Mouse (Mus musculus): Measurements from ENCODE around the gene Lhx8. TPM values are rescaled to one million over a fixed set of nuclear protein-coding genes. Genes with fewer than 3 reads are reported as not detected.
A peak's percentile ranks its signal among the peaks of the same experiment; 100 is the strongest.

The Lhx8 gene
- 0.14 and 0.24 TPM in 2 replicates for polyA plus RNA-seq (2012; rRNA removed)

- TF ChIP-seq CTCF (IDR thresholded peaks at IDR 0.05; ENCODE audit: insufficient read depth, low read length) (no peak), POLR2A (IDR thresholded peaks at IDR 0.05; ENCODE audit: borderline replicate concordance, extremely low read depth, low read depth, low read length) (no peak)
- DNase-seq = peak; percentile 29
- Histone ChIP-seq H3K4me3 (replicated peaks; ENCODE audit: extremely low read depth, low read depth, low read length) (no peak within 1 kb of the TSS), H3K4me1 (ENCODE audit: control insufficient read depth, insufficient read depth, low read length) (peaks cover 4% of the 10 kb centered on the region)
- 7% methylated on average over 28 of the region's 28 CpGs for WGBS
Measured at GRCm38 (mm10) chr3:154330181-154331002, at the start of gene Lhx8. TSS of gene Lhx8 (minus strand) at chr3:154330659.

- Histone ChIP-seq H3K4me3 (replicated peaks; ENCODE audit: extremely low read depth, low read depth, low read length) (no peak overlapping the region), H3K4me1 (ENCODE audit: control insufficient read depth, insufficient read depth, low read length) (no peaks in the 10 kb centered on the region)
- 73% methylated on average over 5 of the region's 5 CpGs for WGBS
- DNase-seq = no peak
- no peak for TF ChIP-seq POLR2A (IDR thresholded peaks at IDR 0.05; ENCODE audit: borderline replicate concordance, extremely low read depth, low read depth, low read length)
- no peak for TF ChIP-seq CTCF (IDR thresholded peaks at IDR 0.05; ENCODE audit: insufficient read depth, low read length)
Measured at GRCm38 (mm10) chr3:154373536-154373935, 43.1 kb upstream of the Lhx8 start.

GRCm38 (mm10) chr3:154372688-154373087, 42.2 kb upstream of the Lhx8 start:
- H3K4me1 ChIP-seq (ENCODE audit: control insufficient read depth, insufficient read depth, low read length) = no peaks in the 10 kb centered on the region
- H3K4me3 ChIP-seq (replicated peaks; ENCODE audit: extremely low read depth, low read depth, low read length) = no peak overlapping the region
- no peak for DNase-seq
- TF ChIP-seq CTCF (IDR thresholded peaks at IDR 0.05; ENCODE audit: insufficient read depth, low read length) (no peak), POLR2A (IDR thresholded peaks at IDR 0.05; ENCODE audit: borderline replicate concordance, extremely low read depth, low read depth, low read length) (no peak)

GRCm38 (mm10) chr3:154367327-154367726, 36.9 kb upstream of the Lhx8 start:
- 39% methylated on average over 3 of the region's 3 CpGs for WGBS
- Histone ChIP-seq H3K4me3 (replicated peaks; ENCODE audit: extremely low read depth, low read depth, low read length) (no peak overlapping the region), H3K4me1 (ENCODE audit: control insufficient read depth, insufficient read depth, low read length) (no peaks in the 10 kb centered on the region)
- TF ChIP-seq POLR2A (IDR thresholded peaks at IDR 0.05; ENCODE audit: borderline replicate concordance, extremely low read depth, low read depth, low read length) (no peak), CTCF (IDR thresholded peaks at IDR 0.05; ENCODE audit: insufficient read depth, low read length) (no peak)
- no peak for DNase-seq

- no peak for TF ChIP-seq POLR2A (IDR thresholded peaks at IDR 0.05; ENCODE audit: borderline replicate concordance, extremely low read depth, low read depth, low read length)
- TF ChIP-seq CTCF (IDR thresholded peaks at IDR 0.05; ENCODE audit: insufficient read depth, low read length) = peak; percentile 48; the same call in 1 of the 2 replicates
- Histone ChIP-seq H3K4me1 (ENCODE audit: control insufficient read depth, insufficient read depth, low read length) (no peaks in the 10 kb centered on the region), H3K4me3 (replicated peaks; ENCODE audit: extremely low read depth, low read depth, low read length) (no peak overlapping the region)
- 26% methylated on average over 10 of the region's 10 CpGs for WGBS
- DNase-seq = no peak
Measured at GRCm38 (mm10) chr3:154364604-154365209, 34.2 kb upstream of the Lhx8 start.

- TF ChIP-seq POLR2A (IDR thresholded peaks at IDR 0.05; ENCODE audit: borderline replicate concordance, extremely low read depth, low read depth, low read length) (no peak), CTCF (IDR thresholded peaks at IDR 0.05; ENCODE audit: insufficient read depth, low read length) (no peak)
- WGBS = 41% methylated on average over 9 of the region's 9 CpGs
- Histone ChIP-seq H3K4me3 (replicated peaks; ENCODE audit: extremely low read depth, low read depth, low read length) (no peak overlapping the region), H3K4me1 (ENCODE audit: control insufficient read depth, insufficient read depth, low read length) (no peaks in the 10 kb centered on the region)
- no peak for DNase-seq
Measured at GRCm38 (mm10) chr3:154363507-154363906, 33.0 kb upstream of the Lhx8 start.

GRCm38 (mm10) chr3:154359231-154359630, 28.8 kb upstream of the Lhx8 start:
- WGBS = 63% methylated on average over 2 of the region's 2 CpGs
- DNase-seq = no peak
- Histone ChIP-seq H3K4me1 (ENCODE audit: control insufficient read depth, insufficient read depth, low read length) (no peaks in the 10 kb centered on the region), H3K4me3 (replicated peaks; ENCODE audit: extremely low read depth, low read depth, low read length) (no peak overlapping the region)
- TF ChIP-seq POLR2A (IDR thresholded peaks at IDR 0.05; ENCODE audit: borderline replicate concordance, extremely low read depth, low read depth, low read length) = no peak
- no peak for TF ChIP-seq CTCF (IDR thresholded peaks at IDR 0.05; ENCODE audit: insufficient read depth, low read length)

- TF ChIP-seq POLR2A (IDR thresholded peaks at IDR 0.05; ENCODE audit: borderline replicate concordance, extremely low read depth, low read depth, low read length) (no peak), CTCF (IDR thresholded peaks at IDR 0.05; ENCODE audit: insufficient read depth, low read length) (no peak)
- H3K4me1 ChIP-seq (ENCODE audit: control insufficient read depth, insufficient read depth, low read length) = no peaks in the 10 kb centered on the region
- WGBS = 64% methylated on average over 13 of the region's 13 CpGs
- H3K4me3 ChIP-seq (replicated peaks; ENCODE audit: extremely low read depth, low read depth, low read length) = no peak overlapping the region
- no peak for DNase-seq
Measured at GRCm38 (mm10) chr3:154340294-154340914, 9.9 kb upstream of the Lhx8 start.

- H3K4me1 ChIP-seq (ENCODE audit: control insufficient read depth, insufficient read depth, low read length) = no peaks in the 10 kb centered on the region
- no peak for TF ChIP-seq POLR2A (IDR thresholded peaks at IDR 0.05; ENCODE audit: borderline replicate concordance, extremely low read depth, low read depth, low read length)
- no peak for TF ChIP-seq CTCF (IDR thresholded peaks at IDR 0.05; ENCODE audit: insufficient read depth, low read length)
- WGBS = 84% methylated on average over 17 of the region's 17 CpGs
- no peak overlapping the region for H3K4me3 ChIP-seq (replicated peaks; ENCODE audit: extremely low read depth, low read depth, low read length)
- DNase-seq = no peak
Measured at GRCm38 (mm10) chr3:154339649-154340260, 9.3 kb upstream of the Lhx8 start.

All from lung, adult 2 months (tissue).